Mouse (Mus musculus) erythroblast, embryonic 14.5 days (primary cell): Measurements from ENCODE around the gene Zic2.

Experiments
- GATA1 ChIP-seq: IDR thresholded peaks from 2 replicates; pipeline ENCODE4 v1.6.1; 2012; ENCODE audit warnings: low read length, inconsistent platforms, mixed read lengths
- TAL1 ChIP-seq: IDR thresholded peaks from 3 replicates; pipeline ENCODE4 v1.6.1; 2012; ENCODE audit warnings: low read length, inconsistent platforms, mixed read lengths

GRCm38 (mm10) chr14:122461966-122462365, 13.3 kb upstream of the Zic2 start:
- TF ChIP-seq TAL1 = no peak
- no peak for TF ChIP-seq GATA1
